Mouse (Mus musculus): ENCODE measurements at regions not wholly inside any gene's neighbourhood (a gene's known extent, or its start where the extent isn't known, plus 50 kb on each side); places are given as distances from the start of the nearest gene placed in this dataset.
A peak's percentile ranks its signal among the peaks of the same experiment; 100 is the strongest.

GRCm38 (mm10) chr3:52859266-52859825 lies 157.7 kb downstream of the Cog6 start:
- no peak for TF ChIP-seq POLR2A (IDR thresholded peaks at IDR 0.05; ENCODE audit: borderline replicate concordance, extremely low read depth, insufficient read depth, insufficient read length, poor library complexity, severe bottlenecking)
- TF ChIP-seq CTCF (IDR thresholded peaks at IDR 0.05; ENCODE audit: borderline replicate concordance, extremely low read depth, insufficient read depth, insufficient read length), result no peak
- DNase-seq (ENCODE audit: low read depth), result no peak

GRCm38 (mm10) chr3:52858259-52858658 lies 158.8 kb downstream of the Cog6 start:
- no peak for DNase-seq (ENCODE audit: low read depth)
- no peak for TF ChIP-seq CTCF (IDR thresholded peaks at IDR 0.05; ENCODE audit: borderline replicate concordance, extremely low read depth, insufficient read depth, insufficient read length)
- TF ChIP-seq POLR2A (IDR thresholded peaks at IDR 0.05; ENCODE audit: borderline replicate concordance, extremely low read depth, insufficient read depth, insufficient read length, poor library complexity, severe bottlenecking), result no peak

- DNase-seq (ENCODE audit: low read depth), result no peak
- no peak for TF ChIP-seq POLR2A (IDR thresholded peaks at IDR 0.05; ENCODE audit: borderline replicate concordance, extremely low read depth, insufficient read depth, insufficient read length, poor library complexity, severe bottlenecking)
- TF ChIP-seq CTCF (IDR thresholded peaks at IDR 0.05; ENCODE audit: borderline replicate concordance, extremely low read depth, insufficient read depth, insufficient read length), result no peak
Measured at GRCm38 (mm10) chr3:52857076-52857475, 160.0 kb downstream of the Cog6 start.

- TF ChIP-seq POLR2A (IDR thresholded peaks at IDR 0.05; ENCODE audit: borderline replicate concordance, extremely low read depth, insufficient read depth, insufficient read length, poor library complexity, severe bottlenecking) (no peak), CTCF (IDR thresholded peaks at IDR 0.05; ENCODE audit: borderline replicate concordance, extremely low read depth, insufficient read depth, insufficient read length) (no peak)
- no peak for DNase-seq (ENCODE audit: low read depth)
Measured at GRCm38 (mm10) chr3:52854560-52854959, 162.5 kb downstream of the Cog6 start.

- TF ChIP-seq POLR2A (IDR thresholded peaks at IDR 0.05; ENCODE audit: borderline replicate concordance, extremely low read depth, insufficient read depth, insufficient read length, poor library complexity, severe bottlenecking), result no peak
- TF ChIP-seq CTCF (IDR thresholded peaks at IDR 0.05; ENCODE audit: borderline replicate concordance, extremely low read depth, insufficient read depth, insufficient read length), result no peak
- no peak for DNase-seq (ENCODE audit: low read depth)
Measured at GRCm38 (mm10) chr3:52853126-52853525, 163.9 kb downstream of the Cog6 start.

GRCm38 (mm10) chr3:52845166-52845565 lies 171.9 kb downstream of the Cog6 start:
- no peak for TF ChIP-seq POLR2A (IDR thresholded peaks at IDR 0.05; ENCODE audit: borderline replicate concordance, extremely low read depth, insufficient read depth, insufficient read length, poor library complexity, severe bottlenecking)
- DNase-seq (ENCODE audit: low read depth), result no peak

GRCm38 (mm10) chr3:52843998-52844397 lies 173.0 kb downstream of the Cog6 start:
- peak; percentile 92 for TF ChIP-seq CTCF (IDR thresholded peaks at IDR 0.05; ENCODE audit: borderline replicate concordance, extremely low read depth, insufficient read depth, insufficient read length)
- TF ChIP-seq POLR2A (IDR thresholded peaks at IDR 0.05; ENCODE audit: borderline replicate concordance, extremely low read depth, insufficient read depth, insufficient read length, poor library complexity, severe bottlenecking), result no peak
- peak; percentile 79 for DNase-seq (ENCODE audit: low read depth)

- TF ChIP-seq POLR2A (IDR thresholded peaks at IDR 0.05; ENCODE audit: borderline replicate concordance, extremely low read depth, insufficient read depth, insufficient read length, poor library complexity, severe bottlenecking) (no peak), CTCF (IDR thresholded peaks at IDR 0.05; ENCODE audit: borderline replicate concordance, extremely low read depth, insufficient read depth, insufficient read length) (no peak)
- no peak for DNase-seq (ENCODE audit: low read depth)
Measured at GRCm38 (mm10) chr3:52842866-52843425, 174.1 kb downstream of the Cog6 start.

GRCm38 (mm10) chr3:52840160-52840953 lies 176.7 kb downstream of the Cog6 start:
- TF ChIP-seq POLR2A (IDR thresholded peaks at IDR 0.05; ENCODE audit: borderline replicate concordance, extremely low read depth, insufficient read depth, insufficient read length, poor library complexity, severe bottlenecking), result no peak
- no peak for TF ChIP-seq CTCF (IDR thresholded peaks at IDR 0.05; ENCODE audit: borderline replicate concordance, extremely low read depth, insufficient read depth, insufficient read length)
- no peak for DNase-seq (ENCODE audit: low read depth)

- no peak for TF ChIP-seq CTCF (IDR thresholded peaks at IDR 0.05; ENCODE audit: borderline replicate concordance, extremely low read depth, insufficient read depth, insufficient read length)
- TF ChIP-seq POLR2A (IDR thresholded peaks at IDR 0.05; ENCODE audit: borderline replicate concordance, extremely low read depth, insufficient read depth, insufficient read length, poor library complexity, severe bottlenecking), result no peak
- DNase-seq (ENCODE audit: low read depth), result peak; percentile 58
Measured at GRCm38 (mm10) chr3:52838020-52838419, 179.0 kb downstream of the Cog6 start.

GRCm38 (mm10) chr3:52837527-52837926 lies 179.5 kb downstream of the Cog6 start:
- no peak for TF ChIP-seq CTCF (IDR thresholded peaks at IDR 0.05; ENCODE audit: borderline replicate concordance, extremely low read depth, insufficient read depth, insufficient read length)
- no peak for TF ChIP-seq POLR2A (IDR thresholded peaks at IDR 0.05; ENCODE audit: borderline replicate concordance, extremely low read depth, insufficient read depth, insufficient read length, poor library complexity, severe bottlenecking)
- DNase-seq (ENCODE audit: low read depth), result peak; percentile 48

- TF ChIP-seq CTCF (IDR thresholded peaks at IDR 0.05; ENCODE audit: borderline replicate concordance, extremely low read depth, insufficient read depth, insufficient read length), result no peak
- TF ChIP-seq POLR2A (IDR thresholded peaks at IDR 0.05; ENCODE audit: borderline replicate concordance, extremely low read depth, insufficient read depth, insufficient read length, poor library complexity, severe bottlenecking), result no peak
- DNase-seq (ENCODE audit: low read depth), result no peak
Measured at GRCm38 (mm10) chr3:52836780-52837179, 180.3 kb downstream of the Cog6 start.
